Mouse (Mus musculus): ENCODE measurements around the gene Mrps11. TPM values are rescaled to one million over a fixed set of nuclear protein-coding genes. Genes with fewer than 3 reads are reported as not detected.

Gene Mrps11
- polyA plus RNA-seq, 1 experiment from 2014 or later, result 64.7 TPM

DNA sequence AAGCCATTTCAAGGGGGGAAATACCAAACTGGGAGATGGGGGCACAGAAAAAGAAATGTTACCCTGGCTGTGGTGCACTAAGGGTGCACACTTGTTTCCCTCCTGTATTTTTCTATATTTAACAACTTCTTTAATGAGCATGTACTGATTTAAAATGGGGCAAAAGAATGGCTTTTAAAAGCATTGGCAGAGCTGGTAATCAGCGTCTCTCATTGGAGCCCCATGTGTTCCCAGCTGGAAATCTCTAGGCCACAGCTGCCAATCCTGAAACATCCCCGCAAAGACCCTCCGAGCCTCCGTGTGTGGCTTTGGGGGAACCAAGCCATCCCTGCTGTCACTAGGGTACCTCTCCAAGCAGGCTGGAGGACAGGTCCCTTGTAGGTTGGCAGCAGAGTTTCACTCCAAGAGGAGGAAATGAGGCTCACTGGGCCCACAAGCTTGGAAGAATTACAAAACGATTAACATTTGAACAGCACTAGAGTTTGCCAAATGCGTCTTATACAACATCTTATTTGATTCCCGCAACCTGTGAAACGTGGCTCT lies 28.4 kb upstream of the Mrps11 start:
- H3K27ac ChIP-seq (ENCODE audit: low read depth, low read length), result no peak overlapping the region
- ATAC-seq (replicated peaks; ENCODE audit: insufficient number of reproducible peaks, low FRiP score, low TSS enrichment), result no peak
- WGBS (ENCODE audit: insufficient replicate concordance), result 54% methylated on average over 8 of the region's 8 CpGs

GRCm38 (mm10) chr7:78763801-78764200 lies 19.1 kb upstream of the Mrps11 start:
- no peak overlapping the region for H3K27ac ChIP-seq (ENCODE audit: low read depth, low read length)
- 88% methylated on average over 3 of the region's 3 CpGs for WGBS (ENCODE audit: insufficient replicate concordance)
- ATAC-seq (replicated peaks; ENCODE audit: insufficient number of reproducible peaks, low FRiP score, low TSS enrichment), result no peak

More for the DNA sequence above, 28.4 kb upstream of the Mrps11 start:
- no peak overlapping the region for H3K9ac ChIP-seq (ENCODE audit: low read depth, low read length)
- H3K4me1 ChIP-seq (ENCODE audit: control insufficient read depth, insufficient read depth, low read length), result no peaks in the 10 kb centered on the region
- H3K27me3 ChIP-seq (ENCODE audit: control insufficient read depth, insufficient read depth, low read length), result no peaks in the 10 kb centered on the region
- no peak overlapping the region for H3K4me3 ChIP-seq (ENCODE audit: low read depth, low read length)
- H3K4me2 ChIP-seq, result no peak overlapping the region
- H3K9me3 ChIP-seq (replicated peaks; ENCODE audit: control insufficient read depth, low read length), result no peaks in the 10 kb centered on the region
- no peaks in the 10 kb centered on the region for H3K36me3 ChIP-seq (ENCODE audit: control insufficient read depth, insufficient read depth, low read length)

DNA sequence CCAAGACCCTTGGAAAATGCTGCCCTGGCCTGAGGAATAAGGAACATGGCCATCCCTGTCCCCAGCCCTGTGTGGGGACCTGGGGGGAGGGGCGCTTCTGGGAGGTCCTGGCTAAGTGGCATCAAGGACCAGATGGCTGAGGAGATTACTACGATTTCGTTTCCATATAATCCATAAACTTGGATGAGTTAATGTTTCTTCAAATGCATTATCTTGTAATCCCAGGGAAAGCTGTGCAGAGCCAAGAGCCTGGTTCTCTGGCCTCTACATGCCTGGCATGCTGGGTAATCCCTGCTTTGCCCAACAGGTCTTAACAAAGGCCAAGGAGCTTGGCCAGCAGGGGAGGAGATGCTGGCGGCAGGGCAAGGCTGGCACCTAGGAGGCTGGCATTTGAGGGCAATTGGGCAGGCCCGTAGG lies 17.7 kb upstream of the Mrps11 start:
- WGBS (ENCODE audit: insufficient replicate concordance), result 68% methylated on average over 5 of the region's 5 CpGs
- Histone ChIP-seq H3K4me3 (ENCODE audit: low read depth, low read length) (no peak overlapping the region), H3K9me3 (replicated peaks; ENCODE audit: control insufficient read depth, low read length) (no peaks in the 10 kb centered on the region), H3K9ac (ENCODE audit: low read depth, low read length) (no peak overlapping the region), H3K4me2 (no peak overlapping the region), H3K27ac (ENCODE audit: low read depth, low read length) (no peak overlapping the region), H3K4me1 (ENCODE audit: control insufficient read depth, insufficient read depth, low read length) (no peaks in the 10 kb centered on the region), H3K36me3 (ENCODE audit: control insufficient read depth, insufficient read depth, low read length) (no peaks in the 10 kb centered on the region), H3K27me3 (ENCODE audit: control insufficient read depth, insufficient read depth, low read length) (peaks cover 2% of the 10 kb centered on the region; the same call in 1 of the 2 replicates)
- ATAC-seq (replicated peaks; ENCODE audit: insufficient number of reproducible peaks, low FRiP score, low TSS enrichment), result no peak

More at GRCm38 (mm10) chr7:78763801-78764200, 19.1 kb upstream of the Mrps11 start:
- Histone ChIP-seq H3K9me3 (replicated peaks; ENCODE audit: control insufficient read depth, low read length) (no peaks in the 10 kb centered on the region), H3K9ac (ENCODE audit: low read depth, low read length) (no peak overlapping the region), H3K4me1 (ENCODE audit: control insufficient read depth, insufficient read depth, low read length) (no peaks in the 10 kb centered on the region), H3K4me3 (ENCODE audit: low read depth, low read length) (no peak overlapping the region), H3K4me2 (no peak overlapping the region), H3K36me3 (ENCODE audit: control insufficient read depth, insufficient read depth, low read length) (no peaks in the 10 kb centered on the region), H3K27me3 (ENCODE audit: control insufficient read depth, insufficient read depth, low read length) (peaks cover under 1% of the 10 kb centered on the region; the same call in 1 of the 2 replicates)

DNA sequence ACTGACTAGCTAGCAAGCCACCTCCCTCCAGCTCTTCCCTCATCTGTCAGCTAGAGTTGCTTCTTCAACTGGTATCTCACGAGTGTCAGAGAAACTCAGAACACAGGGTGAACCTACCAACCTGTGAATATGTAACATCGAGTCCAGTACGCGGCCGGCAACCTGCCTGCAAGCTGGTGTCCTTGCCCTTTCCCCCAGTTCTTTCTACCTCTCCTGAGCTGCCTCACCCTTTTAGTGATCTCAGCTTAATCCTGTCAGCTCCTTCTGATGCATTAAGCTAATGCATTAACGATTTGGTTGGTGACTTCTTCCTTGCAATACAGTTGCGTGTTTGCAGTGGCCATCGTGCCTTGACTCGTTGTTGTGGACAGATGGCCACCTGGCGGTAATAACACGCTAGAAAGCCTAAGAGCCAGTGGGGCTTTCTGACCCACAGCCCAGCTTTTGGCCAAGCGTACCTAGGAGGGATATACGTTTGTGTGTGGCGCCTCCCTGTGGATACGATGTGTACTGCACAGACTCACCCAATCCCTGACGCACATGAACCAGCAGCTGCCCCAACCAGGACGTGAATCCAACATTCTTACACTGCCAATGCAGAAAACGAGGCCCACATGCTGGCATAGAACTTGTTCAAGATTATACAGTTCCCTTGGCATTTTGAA lies 16.8 kb upstream of the Mrps11 start:
- no peak overlapping the region for H3K27ac ChIP-seq (ENCODE audit: low read depth, low read length)
- H3K27me3 ChIP-seq (ENCODE audit: control insufficient read depth, insufficient read depth, low read length), result peaks cover 2% of the 10 kb centered on the region; the same call in 1 of the 2 replicates
- WGBS (ENCODE audit: insufficient replicate concordance), result 25% methylated on average over 18 of the region's 18 CpGs
- ATAC-seq (replicated peaks; ENCODE audit: insufficient number of reproducible peaks, low FRiP score, low TSS enrichment), result no peak; the same call in 1 of the 2 replicates
- H3K9ac ChIP-seq (ENCODE audit: low read depth, low read length), result no peak overlapping the region
- no peaks in the 10 kb centered on the region for H3K4me1 ChIP-seq (ENCODE audit: control insufficient read depth, insufficient read depth, low read length)
- H3K4me2 ChIP-seq, result no peak overlapping the region
- no peaks in the 10 kb centered on the region for H3K36me3 ChIP-seq (ENCODE audit: control insufficient read depth, insufficient read depth, low read length)
- H3K9me3 ChIP-seq (replicated peaks; ENCODE audit: control insufficient read depth, low read length), result no peaks in the 10 kb centered on the region
- H3K4me3 ChIP-seq (ENCODE audit: low read depth, low read length), result no peak overlapping the region

- H3K9me3 ChIP-seq (replicated peaks; ENCODE audit: control insufficient read depth, low read length), result no peaks in the 10 kb centered on the region
- H3K27ac ChIP-seq (ENCODE audit: low read depth, low read length), result no peak overlapping the region
- no peak for ATAC-seq (replicated peaks; ENCODE audit: insufficient number of reproducible peaks, low FRiP score, low TSS enrichment)
- H3K4me2 ChIP-seq, result no peak overlapping the region
- WGBS (ENCODE audit: insufficient replicate concordance), result 86% methylated on average over 12 of the region's 12 CpGs
- H3K27me3 ChIP-seq (ENCODE audit: control insufficient read depth, insufficient read depth, low read length), result peaks cover 2% of the 10 kb centered on the region; the same call in 1 of the 2 replicates
- no peaks in the 10 kb centered on the region for H3K4me1 ChIP-seq (ENCODE audit: control insufficient read depth, insufficient read depth, low read length)
- H3K4me3 ChIP-seq (ENCODE audit: low read depth, low read length), result no peak overlapping the region
- no peaks in the 10 kb centered on the region for H3K36me3 ChIP-seq (ENCODE audit: control insufficient read depth, insufficient read depth, low read length)
- H3K9ac ChIP-seq (ENCODE audit: low read depth, low read length), result no peak overlapping the region
Measured at GRCm38 (mm10) chr7:78767929-78768531, 14.9 kb upstream of the Mrps11 start.

DNA sequence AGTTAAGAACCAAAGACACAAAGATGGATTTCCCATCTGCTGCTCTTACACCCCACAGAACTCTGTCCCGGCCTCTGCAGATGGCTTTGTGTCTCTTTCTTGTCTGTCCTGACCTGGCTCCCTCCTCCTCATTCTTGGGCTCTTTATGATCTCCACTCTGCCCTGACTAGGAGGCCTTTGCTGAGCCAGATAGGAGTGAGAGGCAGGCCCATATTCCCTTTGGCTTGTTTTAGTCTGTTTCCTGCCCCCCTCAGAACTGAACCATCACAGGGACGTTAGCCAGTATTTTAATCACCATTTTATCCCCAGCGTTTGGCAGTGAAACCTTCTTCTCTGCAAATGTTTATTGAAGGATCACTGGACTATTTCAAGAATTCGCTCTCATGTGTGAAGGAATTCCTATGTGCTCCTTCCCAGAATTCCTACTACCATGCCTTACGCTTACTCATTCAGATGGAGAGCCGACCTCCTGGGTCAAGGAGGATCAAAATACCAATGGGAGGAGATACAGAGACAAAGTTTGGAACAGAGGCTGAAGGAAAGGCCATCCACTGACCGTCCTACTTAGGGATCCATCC lies 13.8 kb upstream of the Mrps11 start:
- no peak overlapping the region for H3K9ac ChIP-seq (ENCODE audit: low read depth, low read length)
- H3K27ac ChIP-seq (ENCODE audit: low read depth, low read length), result no peak overlapping the region
- 50% methylated on average over 7 of the region's 7 CpGs for WGBS (ENCODE audit: insufficient replicate concordance)
- H3K4me2 ChIP-seq, result no peak overlapping the region
- H3K4me1 ChIP-seq (ENCODE audit: control insufficient read depth, insufficient read depth, low read length), result no peaks in the 10 kb centered on the region
- no peaks in the 10 kb centered on the region for H3K36me3 ChIP-seq (ENCODE audit: control insufficient read depth, insufficient read depth, low read length)
- no peak for ATAC-seq (replicated peaks; ENCODE audit: insufficient number of reproducible peaks, low FRiP score, low TSS enrichment)
- no peak overlapping the region for H3K4me3 ChIP-seq (ENCODE audit: low read depth, low read length)
- H3K27me3 ChIP-seq (ENCODE audit: control insufficient read depth, insufficient read depth, low read length), result peaks cover 2% of the 10 kb centered on the region; the same call in 1 of the 2 replicates
- no peaks in the 10 kb centered on the region for H3K9me3 ChIP-seq (replicated peaks; ENCODE audit: control insufficient read depth, low read length)

DNA sequence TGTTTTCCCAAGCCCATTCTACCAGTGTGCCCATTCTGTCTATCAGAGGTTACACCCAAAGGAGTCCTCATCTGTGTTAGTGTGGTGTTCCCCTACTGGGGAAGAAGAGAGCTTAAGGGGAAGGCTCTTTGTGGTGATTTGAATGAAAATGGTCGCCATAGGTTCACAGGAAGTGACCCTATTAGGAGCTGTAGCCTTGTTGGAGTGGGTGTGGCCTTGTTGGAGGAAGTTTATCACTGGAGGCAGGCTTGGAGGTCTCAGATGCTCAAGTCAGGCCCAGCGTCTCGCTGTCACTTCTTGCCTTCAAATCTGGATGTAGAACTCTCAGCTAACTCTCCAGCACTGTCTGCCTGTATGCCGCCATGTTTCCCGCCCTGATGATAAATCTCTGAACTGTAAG lies 12.0 kb upstream of the Mrps11 start:
- Histone ChIP-seq H3K9me3 (replicated peaks; ENCODE audit: control insufficient read depth, low read length) (no peaks in the 10 kb centered on the region), H3K4me2 (no peak overlapping the region), H3K4me3 (ENCODE audit: low read depth, low read length) (no peak overlapping the region), H3K27me3 (ENCODE audit: control insufficient read depth, insufficient read depth, low read length) (peaks cover 2% of the 10 kb centered on the region; the same call in 1 of the 2 replicates), H3K27ac (ENCODE audit: low read depth, low read length) (no peak overlapping the region), H3K9ac (ENCODE audit: low read depth, low read length) (no peak overlapping the region), H3K4me1 (ENCODE audit: control insufficient read depth, insufficient read depth, low read length) (no peaks in the 10 kb centered on the region), H3K36me3 (ENCODE audit: control insufficient read depth, insufficient read depth, low read length) (peaks cover 6% of the 10 kb centered on the region)
- no peak for ATAC-seq (replicated peaks; ENCODE audit: insufficient number of reproducible peaks, low FRiP score, low TSS enrichment)
- WGBS (ENCODE audit: insufficient replicate concordance), result 79% methylated on average over 5 of the region's 5 CpGs

- Histone ChIP-seq H3K9me3 (replicated peaks; ENCODE audit: control insufficient read depth, low read length) (no peaks in the 10 kb centered on the region), H3K36me3 (ENCODE audit: control insufficient read depth, insufficient read depth, low read length) (peaks cover 23% of the 10 kb centered on the region), H3K9ac (ENCODE audit: low read depth, low read length) (no peak overlapping the region), H3K4me3 (ENCODE audit: low read depth, low read length) (no peak overlapping the region), H3K27me3 (ENCODE audit: control insufficient read depth, insufficient read depth, low read length) (no peaks in the 10 kb centered on the region), H3K27ac (ENCODE audit: low read depth, low read length) (no peak overlapping the region), H3K4me2 (no peak overlapping the region), H3K4me1 (ENCODE audit: control insufficient read depth, insufficient read depth, low read length) (peaks cover 5% of the 10 kb centered on the region)
- no peak for ATAC-seq (replicated peaks; ENCODE audit: insufficient number of reproducible peaks, low FRiP score, low TSS enrichment)
- WGBS (ENCODE audit: insufficient replicate concordance), result 88% methylated on average over 5 of the region's 5 CpGs
Measured at GRCm38 (mm10) chr7:78778741-78779140, 4.2 kb upstream of the Mrps11 start.

Measured in heart, embryonic 11.5 days (tissue).